Mouse (Mus musculus) cerebellum, adult 2 months (tissue): ENCODE results near the gene Ankrd2.

Experiments used
- CTCF ChIP-seq: fragments of 200-500 bp; IDR thresholded peaks from 2 replicates; pipeline ENCODE4 v1.5.1; 2011; ENCODE audit warnings: low read depth, mild to moderate bottlenecking, control low read depth, low read length, moderate library complexity, borderline replicate concordance; ENCODE audit not compliant: insufficient read depth
- POLR2A ChIP-seq: fragments of 200-500 bp; IDR thresholded peaks from 2 replicates; pipeline ENCODE4 v1.6.1; 2011; ENCODE audit warnings: low read length, control low read depth, borderline replicate concordance; ENCODE audit not compliant: insufficient read depth

DNA sequence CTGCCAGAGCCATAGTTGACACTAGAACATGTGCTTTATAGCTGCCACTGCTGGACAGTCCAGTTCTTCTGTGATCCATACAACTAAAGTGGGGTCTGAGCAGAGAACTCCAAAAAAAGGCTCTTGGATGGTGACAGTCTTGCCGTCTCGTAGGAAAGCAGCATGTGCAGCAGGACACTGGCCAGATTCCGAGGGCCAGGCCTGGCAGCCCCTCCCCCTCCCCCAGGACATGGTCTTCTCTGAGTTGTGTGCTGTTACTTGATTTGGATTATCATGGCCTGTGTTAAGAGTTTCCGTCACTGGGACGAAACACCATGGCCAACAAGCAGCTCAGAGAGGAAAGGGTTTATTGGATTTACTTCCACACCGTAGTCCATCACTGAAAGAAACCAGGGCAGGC lies 31.5 kb upstream of the Ankrd2 start:
- TF ChIP-seq CTCF (no peak), POLR2A (no peak)
